Mouse (Mus musculus): ENCODE results near the gene Gria1. TPM values are rescaled to one million over a fixed set of nuclear protein-coding genes. Genes with fewer than 3 reads are reported as not detected.

The Gria1 gene
- polyA plus RNA-seq, 1 experiment, result not detected

GRCm38 (mm10) chr11:57214583-57214982 is 203.4 kb downstream of the Gria1 start:
- Histone ChIP-seq H3K27me3 (ENCODE audit: control insufficient read depth) (no peaks in the 10 kb centered on the region), H3K9me3 (ENCODE audit: control insufficient read depth, low read length) (peaks cover 2% of the 10 kb centered on the region; the same call in 1 of the 2 replicates)

DNA sequence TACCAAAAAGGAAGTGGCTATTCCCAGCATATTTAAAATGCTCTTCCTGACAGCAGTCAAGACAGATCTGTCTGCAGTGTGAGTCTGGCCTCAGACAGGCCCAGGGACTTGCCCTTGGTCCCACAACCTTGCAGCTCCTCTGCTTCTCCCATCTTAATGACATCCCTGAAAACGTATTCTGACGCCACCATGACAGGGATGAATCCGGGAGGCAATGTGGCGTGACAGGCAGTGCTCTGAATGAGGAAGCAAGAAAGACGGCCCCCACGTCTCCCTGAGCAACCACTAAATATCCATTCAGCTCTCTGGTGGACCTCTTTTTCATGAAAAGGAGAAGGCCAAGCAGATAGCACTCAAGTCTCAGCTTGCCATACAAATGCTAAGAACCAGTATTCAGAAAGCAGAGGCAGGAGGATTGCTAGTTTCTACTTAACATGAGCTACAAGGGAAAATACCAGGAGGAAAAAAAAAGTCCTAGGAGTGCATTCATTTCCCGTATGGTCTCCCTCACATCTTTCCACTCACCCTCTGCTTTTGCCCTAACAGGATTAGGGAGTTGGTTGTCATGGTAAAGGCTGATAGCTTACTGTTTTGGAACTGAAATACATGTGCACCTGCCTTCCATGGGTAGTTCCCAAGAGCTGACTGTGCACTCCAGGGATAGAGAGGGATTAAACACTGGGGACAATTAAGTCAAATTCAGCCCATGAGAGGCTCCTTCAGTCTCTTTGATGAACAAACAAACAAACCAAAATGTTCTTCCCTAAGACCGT is 211.8 kb downstream of the Gria1 start:
- H3K4me1 ChIP-seq (ENCODE audit: control insufficient read depth), result no peaks in the 10 kb centered on the region
- H3K9me3 ChIP-seq (ENCODE audit: control insufficient read depth, low read length), result no peaks in the 10 kb centered on the region
- H3K27me3 ChIP-seq (ENCODE audit: control insufficient read depth), result no peaks in the 10 kb centered on the region
- H3K36me3 ChIP-seq (ENCODE audit: control insufficient read depth), result no peaks in the 10 kb centered on the region
- TF ChIP-seq GATA1 (IDR thresholded peaks at IDR 0.05; ENCODE audit: low read length) (no peak), TAL1 (IDR thresholded peaks at IDR 0.05; ENCODE audit: low read length) (no peak)
- no peak overlapping the region for H3K4me3 ChIP-seq (replicated peaks)

More at GRCm38 (mm10) chr11:57214583-57214982, 203.4 kb downstream of the Gria1 start:
- H3K4me3 ChIP-seq (replicated peaks), result no peak overlapping the region
- TF ChIP-seq GATA1 (IDR thresholded peaks at IDR 0.05; ENCODE audit: low read length) (no peak), TAL1 (IDR thresholded peaks at IDR 0.05; ENCODE audit: low read length) (no peak)
- no peaks in the 10 kb centered on the region for H3K4me1 ChIP-seq (ENCODE audit: control insufficient read depth)
- H3K36me3 ChIP-seq (ENCODE audit: control insufficient read depth), result no peaks in the 10 kb centered on the region

DNA sequence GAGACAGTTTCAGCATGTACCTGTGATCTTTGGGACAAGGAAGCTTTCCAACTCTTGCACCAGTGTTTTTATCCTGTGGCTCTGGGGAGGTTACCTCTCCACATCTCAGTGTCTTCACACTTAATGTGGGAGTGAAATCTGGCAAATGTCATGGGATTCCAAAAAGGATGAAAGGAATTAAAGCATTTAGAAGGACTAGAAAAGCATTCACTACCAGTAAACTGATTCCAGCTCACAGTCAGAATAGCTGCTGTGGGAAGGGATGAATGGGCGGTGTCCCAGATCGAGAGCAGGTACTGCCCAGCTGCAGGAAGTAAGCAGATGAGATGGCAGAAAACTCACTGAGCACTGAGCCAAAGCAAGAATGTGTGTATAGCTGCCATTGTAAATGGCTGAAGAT is 224.3 kb downstream of the Gria1 start:
- H3K27me3 ChIP-seq (ENCODE audit: control insufficient read depth), result no peaks in the 10 kb centered on the region
- H3K4me3 ChIP-seq (replicated peaks), result no peak overlapping the region
- no peaks in the 10 kb centered on the region for H3K36me3 ChIP-seq (ENCODE audit: control insufficient read depth)
- H3K9me3 ChIP-seq (ENCODE audit: control insufficient read depth, low read length), result no peaks in the 10 kb centered on the region
- H3K4me1 ChIP-seq (ENCODE audit: control insufficient read depth), result no peaks in the 10 kb centered on the region
- TF ChIP-seq TAL1 (IDR thresholded peaks at IDR 0.05; ENCODE audit: low read length) (no peak), GATA1 (IDR thresholded peaks at IDR 0.05; ENCODE audit: low read length) (no peak)

DNA sequence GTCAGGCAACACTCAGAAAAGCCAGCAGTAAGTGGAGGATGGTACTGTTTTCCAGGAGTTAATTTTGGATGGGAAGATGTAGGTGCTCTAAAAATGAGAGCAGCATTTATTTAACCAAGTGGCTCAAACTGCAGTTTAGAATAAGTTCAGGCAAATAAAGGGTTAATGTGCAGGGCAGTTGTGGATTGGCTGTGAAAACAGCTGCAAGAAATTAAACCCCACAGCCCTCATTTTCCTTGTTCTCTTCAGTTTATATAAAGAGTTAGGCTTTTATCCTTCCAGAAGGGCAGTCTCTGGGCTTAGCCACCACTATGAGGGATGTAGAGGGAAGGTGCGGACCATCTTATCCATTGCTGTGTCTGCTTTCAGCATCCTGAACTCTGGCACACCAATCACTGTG is 225.2 kb downstream of the Gria1 start:
- no peaks in the 10 kb centered on the region for H3K9me3 ChIP-seq (ENCODE audit: control insufficient read depth, low read length)
- H3K4me1 ChIP-seq (ENCODE audit: control insufficient read depth), result no peaks in the 10 kb centered on the region
- no peak overlapping the region for H3K4me3 ChIP-seq (replicated peaks)
- H3K36me3 ChIP-seq (ENCODE audit: control insufficient read depth), result no peaks in the 10 kb centered on the region
- H3K27me3 ChIP-seq (ENCODE audit: control insufficient read depth), result no peaks in the 10 kb centered on the region
- TF ChIP-seq TAL1 (IDR thresholded peaks at IDR 0.05; ENCODE audit: low read length), result no peak
- TF ChIP-seq GATA1 (IDR thresholded peaks at IDR 0.05; ENCODE audit: low read length), result no peak

GRCm38 (mm10) chr11:57239758-57240157 is 228.6 kb downstream of the Gria1 start:
- Histone ChIP-seq H3K9me3 (ENCODE audit: control insufficient read depth, low read length) (no peaks in the 10 kb centered on the region), H3K27me3 (ENCODE audit: control insufficient read depth) (no peaks in the 10 kb centered on the region), H3K4me3 (replicated peaks) (no peak overlapping the region), H3K4me1 (ENCODE audit: control insufficient read depth) (no peaks in the 10 kb centered on the region), H3K36me3 (ENCODE audit: control insufficient read depth) (no peaks in the 10 kb centered on the region)
- TF ChIP-seq GATA1 (IDR thresholded peaks at IDR 0.05; ENCODE audit: low read length) (no peak), TAL1 (IDR thresholded peaks at IDR 0.05; ENCODE audit: low read length) (no peak)

GRCm38 (mm10) chr11:57243835-57244234 is 232.6 kb downstream of the Gria1 start:
- H3K4me3 ChIP-seq (replicated peaks), result no peak overlapping the region
- no peaks in the 10 kb centered on the region for H3K9me3 ChIP-seq (ENCODE audit: control insufficient read depth, low read length)
- H3K4me1 ChIP-seq (ENCODE audit: control insufficient read depth), result no peaks in the 10 kb centered on the region
- no peaks in the 10 kb centered on the region for H3K27me3 ChIP-seq (ENCODE audit: control insufficient read depth)
- TF ChIP-seq TAL1 (IDR thresholded peaks at IDR 0.05; ENCODE audit: low read length), result no peak
- no peaks in the 10 kb centered on the region for H3K36me3 ChIP-seq (ENCODE audit: control insufficient read depth)

DNA sequence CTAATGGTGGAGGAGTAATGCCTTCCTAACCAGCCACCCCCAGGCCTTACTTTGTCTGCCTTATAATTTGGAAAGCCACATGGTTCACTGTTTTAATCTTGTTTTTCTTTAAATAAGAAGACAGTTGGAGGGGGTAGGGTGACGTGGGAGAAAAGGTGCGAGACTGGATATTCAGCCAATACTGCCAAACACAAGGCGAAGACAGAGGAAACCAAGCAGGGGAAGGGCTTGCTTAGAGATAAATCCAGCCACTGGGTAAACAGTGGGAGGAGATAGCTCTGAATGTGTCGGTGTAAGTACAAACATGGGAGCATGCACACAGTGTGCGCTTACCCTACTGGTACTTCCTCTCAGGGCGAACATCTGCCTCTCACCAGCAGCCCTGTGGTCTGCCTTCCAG is 233.4 kb downstream of the Gria1 start:
- TF ChIP-seq GATA1 (IDR thresholded peaks at IDR 0.05; ENCODE audit: low read length), result no peak
- no peak for TF ChIP-seq TAL1 (IDR thresholded peaks at IDR 0.05; ENCODE audit: low read length)
- no peaks in the 10 kb centered on the region for H3K36me3 ChIP-seq (ENCODE audit: control insufficient read depth)
- no peaks in the 10 kb centered on the region for H3K27me3 ChIP-seq (ENCODE audit: control insufficient read depth)
- no peaks in the 10 kb centered on the region for H3K4me1 ChIP-seq (ENCODE audit: control insufficient read depth)
- no peak overlapping the region for H3K4me3 ChIP-seq (replicated peaks)
- no peaks in the 10 kb centered on the region for H3K9me3 ChIP-seq (ENCODE audit: control insufficient read depth, low read length)

DNA sequence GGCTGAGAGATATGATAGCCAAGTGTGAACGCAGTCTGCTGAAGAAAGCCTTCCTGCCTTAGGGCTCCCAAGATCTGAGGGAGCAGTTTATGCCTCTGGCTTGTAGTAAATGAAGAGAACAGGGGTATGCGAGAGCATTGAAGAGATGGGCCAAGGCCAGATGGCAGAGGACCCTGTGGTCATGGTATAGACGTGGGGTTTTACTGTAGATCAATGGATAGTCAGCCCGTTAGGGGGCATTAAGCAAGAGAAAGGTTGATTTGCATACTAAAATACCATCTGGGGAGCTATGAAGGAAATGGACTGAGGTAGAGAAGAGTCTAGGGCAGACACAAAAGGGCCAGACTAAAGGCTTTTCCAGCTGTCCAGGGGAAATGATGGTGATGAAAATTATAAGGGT is 237.7 kb downstream of the Gria1 start:
- Histone ChIP-seq H3K4me1 (ENCODE audit: control insufficient read depth) (no peaks in the 10 kb centered on the region), H3K36me3 (ENCODE audit: control insufficient read depth) (no peaks in the 10 kb centered on the region), H3K9me3 (ENCODE audit: control insufficient read depth, low read length) (no peaks in the 10 kb centered on the region), H3K27me3 (ENCODE audit: control insufficient read depth) (no peaks in the 10 kb centered on the region), H3K4me3 (replicated peaks) (no peak overlapping the region)
- TF ChIP-seq GATA1 (IDR thresholded peaks at IDR 0.05; ENCODE audit: low read length), result no peak

GRCm38 (mm10) chr11:57250129-57250528 is 238.9 kb downstream of the Gria1 start:
- no peaks in the 10 kb centered on the region for H3K36me3 ChIP-seq (ENCODE audit: control insufficient read depth)
- H3K4me3 ChIP-seq (replicated peaks), result no peak overlapping the region
- TF ChIP-seq GATA1 (IDR thresholded peaks at IDR 0.05; ENCODE audit: low read length) (no peak), TAL1 (IDR thresholded peaks at IDR 0.05; ENCODE audit: low read length) (no peak)
- H3K9me3 ChIP-seq (ENCODE audit: control insufficient read depth, low read length), result no peaks in the 10 kb centered on the region
- no peaks in the 10 kb centered on the region for H3K4me1 ChIP-seq (ENCODE audit: control insufficient read depth)
- H3K27me3 ChIP-seq (ENCODE audit: control insufficient read depth), result no peaks in the 10 kb centered on the region

- Histone ChIP-seq H3K27me3 (ENCODE audit: control insufficient read depth) (no peaks in the 10 kb centered on the region), H3K36me3 (ENCODE audit: control insufficient read depth) (no peaks in the 10 kb centered on the region), H3K4me1 (ENCODE audit: control insufficient read depth) (no peaks in the 10 kb centered on the region), H3K4me3 (replicated peaks) (no peak overlapping the region), H3K9me3 (ENCODE audit: control insufficient read depth, low read length) (no peaks in the 10 kb centered on the region; the same call in 1 of the 2 replicates)
- TF ChIP-seq TAL1 (IDR thresholded peaks at IDR 0.05; ENCODE audit: low read length), result no peak
- TF ChIP-seq GATA1 (IDR thresholded peaks at IDR 0.05; ENCODE audit: low read length), result no peak
Observed at GRCm38 (mm10) chr11:57271687-57272086, 260.5 kb downstream of the Gria1 start.
